Mouse (Mus musculus): ENCODE measurements at regions not wholly inside any gene's neighbourhood (a gene's known extent, or its start where the extent isn't known, plus 50 kb on each side); places are given as distances from the start of the nearest gene placed in this dataset.

GRCm38 (mm10) chr9:47962589-47962988 is 199.2 kb upstream of the Nxpe4 start:
- ATAC-seq (ENCODE audit: insufficient read depth, low read depth) (no peak), DNase-seq (ENCODE audit: low spot score) (no peak)
- Histone ChIP-seq H3K4me3 (ENCODE audit: low read depth, low read length) (no peak overlapping the region), H3K36me3 (replicated peaks; ENCODE audit: control insufficient read depth, insufficient read depth, low read length) (no peaks in the 10 kb centered on the region), H3K4me2 (ENCODE audit: low read depth, low read length) (no peak overlapping the region), H3K27ac (ENCODE audit: low read depth) (no peak overlapping the region), H3K4me1 (ENCODE audit: control insufficient read depth, insufficient read depth) (no peaks in the 10 kb centered on the region), H3K9me3 (replicated peaks; ENCODE audit: control insufficient read depth, low read length) (no peaks in the 10 kb centered on the region), H3K9ac (replicated peaks; ENCODE audit: low read depth, low read length) (no peak overlapping the region), H3K27me3 (ENCODE audit: control insufficient read depth, insufficient read depth, low read length) (no peaks in the 10 kb centered on the region)
- 71% methylated on average over 4 of the region's 4 CpGs for WGBS
- TF ChIP-seq CTCF (IDR thresholded peaks at IDR 0.05; ENCODE audit: low read depth) = no peak
- no peak for TF ChIP-seq EP300 (IDR thresholded peaks at IDR 0.05; ENCODE audit: low read depth)

DNA sequence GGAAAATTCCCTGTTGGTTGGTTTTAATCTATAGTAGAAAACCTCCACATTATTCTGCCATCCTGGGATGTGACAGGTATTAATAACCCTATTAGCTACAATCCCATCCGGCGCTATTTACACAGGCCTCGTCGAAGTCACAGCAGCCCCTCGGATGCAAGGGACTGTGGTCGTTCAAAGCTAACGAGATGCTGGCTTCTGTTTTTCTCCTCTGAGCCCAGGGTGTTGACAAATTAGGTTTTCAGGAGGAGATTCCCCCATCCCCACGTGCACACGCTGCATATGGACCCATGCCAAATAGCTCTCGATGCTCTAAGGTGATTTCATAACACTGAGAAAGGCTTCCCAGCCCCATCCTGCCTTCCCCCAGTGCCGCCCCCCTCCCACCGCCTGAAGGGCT is 188.7 kb upstream of the Nxpe4 start:
- no peak for DNase-seq (ENCODE audit: low spot score)
- Histone ChIP-seq H3K4me3 (ENCODE audit: low read depth, low read length) (no peak overlapping the region), H3K27ac (ENCODE audit: low read depth) (no peak overlapping the region), H3K27me3 (ENCODE audit: control insufficient read depth, insufficient read depth, low read length) (no peaks in the 10 kb centered on the region), H3K36me3 (replicated peaks; ENCODE audit: control insufficient read depth, insufficient read depth, low read length) (no peaks in the 10 kb centered on the region), H3K9me3 (replicated peaks; ENCODE audit: control insufficient read depth, low read length) (no peaks in the 10 kb centered on the region), H3K9ac (replicated peaks; ENCODE audit: low read depth, low read length) (no peak overlapping the region), H3K4me1 (ENCODE audit: control insufficient read depth, insufficient read depth) (no peaks in the 10 kb centered on the region), H3K4me2 (ENCODE audit: low read depth, low read length) (no peak overlapping the region)
- no peak for ATAC-seq (ENCODE audit: insufficient read depth, low read depth)
- WGBS = 45% methylated on average over 12 of the region's 12 CpGs
- no peak for TF ChIP-seq EP300 (IDR thresholded peaks at IDR 0.05; ENCODE audit: low read depth)
- TF ChIP-seq CTCF (IDR thresholded peaks at IDR 0.05; ENCODE audit: low read depth) = no peak

GRCm38 (mm10) chr9:47985356-47986111 is 176.3 kb upstream of the Nxpe4 start:
- no peak overlapping the region for H3K9ac ChIP-seq (replicated peaks; ENCODE audit: low read depth, low read length)
- no peak overlapping the region for H3K27ac ChIP-seq (ENCODE audit: low read depth)
- no peak for TF ChIP-seq EP300 (IDR thresholded peaks at IDR 0.05; ENCODE audit: low read depth)
- TF ChIP-seq CTCF (IDR thresholded peaks at IDR 0.05; ENCODE audit: low read depth) = no peak
- no peaks in the 10 kb centered on the region for H3K4me1 ChIP-seq (ENCODE audit: control insufficient read depth, insufficient read depth)
- no peak for ATAC-seq (ENCODE audit: insufficient read depth, low read depth)
- no peak overlapping the region for H3K4me2 ChIP-seq (ENCODE audit: low read depth, low read length)
- H3K27me3 ChIP-seq (ENCODE audit: control insufficient read depth, insufficient read depth, low read length) = no peaks in the 10 kb centered on the region
- H3K36me3 ChIP-seq (replicated peaks; ENCODE audit: control insufficient read depth, insufficient read depth, low read length) = no peaks in the 10 kb centered on the region
- 75% methylated on average over 11 of the region's 11 CpGs for WGBS
- H3K4me3 ChIP-seq (ENCODE audit: low read depth, low read length) = no peak overlapping the region
- DNase-seq (ENCODE audit: low spot score) = no peak
- H3K9me3 ChIP-seq (replicated peaks; ENCODE audit: control insufficient read depth, low read length) = no peaks in the 10 kb centered on the region

- Histone ChIP-seq H3K4me2 (ENCODE audit: low read depth, low read length) (no peak overlapping the region), H3K9me3 (replicated peaks; ENCODE audit: control insufficient read depth, low read length) (no peaks in the 10 kb centered on the region), H3K9ac (replicated peaks; ENCODE audit: low read depth, low read length) (no peak overlapping the region), H3K4me1 (ENCODE audit: control insufficient read depth, insufficient read depth) (no peaks in the 10 kb centered on the region), H3K36me3 (replicated peaks; ENCODE audit: control insufficient read depth, insufficient read depth, low read length) (no peaks in the 10 kb centered on the region), H3K4me3 (ENCODE audit: low read depth, low read length) (no peak overlapping the region), H3K27ac (ENCODE audit: low read depth) (no peak overlapping the region), H3K27me3 (ENCODE audit: control insufficient read depth, insufficient read depth, low read length) (no peaks in the 10 kb centered on the region)
- no peak for ATAC-seq (ENCODE audit: insufficient read depth, low read depth)
- TF ChIP-seq EP300 (IDR thresholded peaks at IDR 0.05; ENCODE audit: low read depth) = no peak
- WGBS = 77% methylated on average over 4 of the region's 4 CpGs
- DNase-seq (ENCODE audit: low spot score) = no peak
Observed at GRCm38 (mm10) chr9:47987266-47987665, 174.6 kb upstream of the Nxpe4 start.

DNA sequence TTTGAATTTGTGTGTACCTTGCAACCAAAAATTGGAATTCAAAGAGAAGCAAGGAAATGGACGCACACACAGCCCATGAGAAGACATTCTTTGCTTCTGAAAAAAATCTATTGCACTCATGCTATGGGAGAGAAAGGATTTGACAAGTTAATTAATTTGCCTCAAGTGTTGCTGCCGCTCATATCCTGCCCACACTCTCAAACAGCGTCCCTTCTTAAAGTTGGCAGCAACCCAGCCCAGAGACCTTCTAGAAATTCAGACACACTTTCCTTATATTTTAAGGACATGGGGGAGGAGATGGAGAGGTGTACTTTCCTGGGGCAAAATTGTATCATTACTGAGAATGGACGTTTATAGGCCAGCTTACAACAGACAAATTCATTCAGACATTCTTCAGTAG is 167.2 kb upstream of the Nxpe4 start:
- Histone ChIP-seq H3K27ac (ENCODE audit: low read depth) (no peak overlapping the region), H3K27me3 (ENCODE audit: control insufficient read depth, insufficient read depth, low read length) (no peaks in the 10 kb centered on the region), H3K9me3 (replicated peaks; ENCODE audit: control insufficient read depth, low read length) (no peaks in the 10 kb centered on the region), H3K36me3 (replicated peaks; ENCODE audit: control insufficient read depth, insufficient read depth, low read length) (no peaks in the 10 kb centered on the region), H3K4me3 (ENCODE audit: low read depth, low read length) (no peak overlapping the region), H3K4me1 (ENCODE audit: control insufficient read depth, insufficient read depth) (no peaks in the 10 kb centered on the region), H3K9ac (replicated peaks; ENCODE audit: low read depth, low read length) (no peak overlapping the region), H3K4me2 (ENCODE audit: low read depth, low read length) (no peak overlapping the region)
- DNase-seq (ENCODE audit: low spot score) (no peak), ATAC-seq (ENCODE audit: insufficient read depth, low read depth) (no peak)
- WGBS = 47% methylated on average over 4 of the region's 4 CpGs
- TF ChIP-seq CTCF (IDR thresholded peaks at IDR 0.05; ENCODE audit: low read depth) (no peak), EP300 (IDR thresholded peaks at IDR 0.05; ENCODE audit: low read depth) (no peak)

DNA sequence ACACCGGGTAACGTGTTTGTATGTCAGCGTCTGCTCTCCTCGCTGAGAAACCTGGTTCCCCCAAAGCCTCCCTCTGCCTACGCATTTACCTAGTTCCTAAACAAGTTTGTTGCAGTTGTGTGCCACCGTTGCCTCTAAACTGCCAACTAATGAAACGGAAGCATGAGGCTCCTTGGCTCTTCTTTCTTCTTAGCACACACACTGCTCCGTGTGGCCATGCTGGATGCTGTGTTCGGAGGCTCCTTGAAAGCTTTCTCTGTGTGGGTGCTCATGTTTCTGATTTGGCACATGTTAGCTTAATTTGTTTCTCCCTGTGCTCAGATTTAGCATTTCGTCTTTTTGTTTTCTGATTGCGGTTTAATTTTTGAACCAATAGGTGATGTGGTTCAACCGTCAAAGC is 162.2 kb upstream of the Nxpe4 start:
- Histone ChIP-seq H3K4me2 (ENCODE audit: low read depth, low read length) (no peak overlapping the region), H3K4me3 (ENCODE audit: low read depth, low read length) (no peak overlapping the region), H3K4me1 (ENCODE audit: control insufficient read depth, insufficient read depth) (no peaks in the 10 kb centered on the region), H3K36me3 (replicated peaks; ENCODE audit: control insufficient read depth, insufficient read depth, low read length) (no peaks in the 10 kb centered on the region), H3K27me3 (ENCODE audit: control insufficient read depth, insufficient read depth, low read length) (no peaks in the 10 kb centered on the region), H3K9me3 (replicated peaks; ENCODE audit: control insufficient read depth, low read length) (no peaks in the 10 kb centered on the region), H3K9ac (replicated peaks; ENCODE audit: low read depth, low read length) (no peak overlapping the region), H3K27ac (ENCODE audit: low read depth) (no peak overlapping the region)
- no peak for ATAC-seq (ENCODE audit: insufficient read depth, low read depth)
- no peak for TF ChIP-seq CTCF (IDR thresholded peaks at IDR 0.05; ENCODE audit: low read depth)
- TF ChIP-seq EP300 (IDR thresholded peaks at IDR 0.05; ENCODE audit: low read depth) = no peak
- no peak for DNase-seq (ENCODE audit: low spot score)
- WGBS = 84% methylated on average over 12 of the region's 12 CpGs

Measured in heart, postnatal 0 days (tissue).